Mouse (Mus musculus): Measurements from ENCODE around the gene Slc2a9.

DNA sequence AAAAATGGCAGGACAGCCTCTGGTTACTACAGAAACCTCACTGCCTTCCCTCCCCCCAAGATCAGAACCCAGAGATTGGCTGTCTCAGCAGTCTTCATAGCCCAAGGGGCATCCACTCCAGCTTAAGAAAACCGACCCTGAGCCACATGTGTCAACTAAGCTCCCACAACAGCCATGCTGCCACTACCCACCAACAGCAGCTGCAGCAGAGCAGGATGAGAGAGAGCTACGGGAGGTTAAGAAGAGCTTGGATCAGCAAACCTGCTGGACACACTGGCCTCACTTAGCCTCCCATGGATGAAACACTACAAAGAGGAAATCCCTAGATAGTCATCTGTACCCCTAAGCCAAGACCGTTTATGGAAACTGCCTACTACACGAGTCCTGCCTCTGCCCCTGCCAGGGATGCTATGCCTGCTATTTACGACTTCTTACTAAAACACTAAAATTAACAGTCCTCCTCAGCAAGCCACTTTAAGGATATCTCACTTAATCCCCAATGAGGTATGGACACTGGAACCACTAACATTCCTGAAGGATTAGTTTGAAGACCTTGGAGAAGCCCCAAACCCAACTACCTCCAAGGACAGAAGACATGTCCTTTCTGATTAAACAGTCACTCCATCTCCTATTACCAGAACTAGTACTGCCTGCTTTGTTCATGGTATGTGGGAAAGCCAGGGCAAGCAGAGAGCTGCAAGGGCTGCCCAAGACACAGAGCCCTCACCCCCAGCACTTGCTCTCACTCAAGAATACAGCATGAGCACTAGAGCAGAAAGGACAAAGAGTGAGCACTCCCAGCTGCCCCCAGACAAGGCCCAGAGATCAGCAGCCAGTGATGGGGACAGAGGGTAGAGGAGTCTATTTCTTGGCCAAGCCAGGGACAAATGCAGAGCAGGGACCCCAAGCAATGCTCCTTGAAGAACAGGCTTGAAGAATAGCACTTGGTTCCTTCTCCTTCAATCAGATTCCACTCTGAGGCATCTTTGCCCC lies 41.8 kb upstream of the Slc2a9 start:
- TF ChIP-seq GATA1 (IDR thresholded peaks at IDR 0.05; ENCODE audit: borderline replicate concordance, low read length) (no peak), CTCF (IDR thresholded peaks at IDR 0.05; ENCODE audit: low read depth, low read length) (no peak), POLR2AphosphoS5 (IDR thresholded peaks at IDR 0.05; ENCODE audit: insufficient replicate concordance, low read depth, low read length) (no peak), GATA2 (IDR thresholded peaks at IDR 0.05; ENCODE audit: borderline replicate concordance, low read depth, low read length) (no peak)
